Mouse (Mus musculus) megakaryocyte, embryonic 14.5 days (primary cell): ENCODE data around the gene Erg28.

Source experiments
- FLI1 ChIP-seq: IDR thresholded peaks from 2 replicates; pipeline ENCODE4 v1.6.1; 2012; ENCODE audit warnings: low read length, inconsistent platforms, mixed read lengths
- GATA1 ChIP-seq: IDR thresholded peaks from 3 replicates; pipeline ENCODE4 v1.6.1; 2012; ENCODE audit warnings: mixed read lengths, low read length, inconsistent platforms, borderline replicate concordance

GRCm38 (mm10) chr12:85792158-85792557 is 32.2 kb downstream of the Erg28 start:
- no peak for TF ChIP-seq GATA1
- no peak for TF ChIP-seq FLI1
